Mouse (Mus musculus) layer of hippocampus, adult 2 months (tissue): ENCODE results near the gene Trak1. TPM values are rescaled to one million over a fixed set of nuclear protein-coding genes. Genes with fewer than 3 reads are reported as not detected.
"Not testable (repeated sequence)": the region's sequence is repeated elsewhere in the genome, so short reads cannot be mapped to it uniquely, and the experiment has no call there.

Experiments used
- DNase-seq, 2 experiments: peaks; one replicate each; pipeline ENCODE4 v3.0.0; 2022; ENCODE audit warnings: low spot score in 2 of 2
- H3K27ac ChIP-seq: fragments of 200-600 bp; 2 replicates; pipeline ENCODE4 v1.8.1; 2022
- H3K4me3 ChIP-seq: fragments of 200-600 bp; 2 replicates; pipeline ENCODE4 v1.8.1; 2022; ENCODE audit warnings: mild to moderate bottlenecking
- CTCF ChIP-seq: fragments of 200-600 bp; conservative IDR thresholded peaks from 2 replicates; pipeline ENCODE4 v1.8.1; 2022; ENCODE audit warnings: antibody characterized with exemption, mild to moderate bottlenecking, moderate library complexity
- total RNA-seq, 2 experiments: library from RNA; stranded (reverse); gene quantifications; 2 replicates each; pipeline ENCODE4 v1.2.3; 2021

Gene Trak1
- total RNA-seq, 2 experiments from 2014 or later, result 255 to 260 TPM

DNA sequence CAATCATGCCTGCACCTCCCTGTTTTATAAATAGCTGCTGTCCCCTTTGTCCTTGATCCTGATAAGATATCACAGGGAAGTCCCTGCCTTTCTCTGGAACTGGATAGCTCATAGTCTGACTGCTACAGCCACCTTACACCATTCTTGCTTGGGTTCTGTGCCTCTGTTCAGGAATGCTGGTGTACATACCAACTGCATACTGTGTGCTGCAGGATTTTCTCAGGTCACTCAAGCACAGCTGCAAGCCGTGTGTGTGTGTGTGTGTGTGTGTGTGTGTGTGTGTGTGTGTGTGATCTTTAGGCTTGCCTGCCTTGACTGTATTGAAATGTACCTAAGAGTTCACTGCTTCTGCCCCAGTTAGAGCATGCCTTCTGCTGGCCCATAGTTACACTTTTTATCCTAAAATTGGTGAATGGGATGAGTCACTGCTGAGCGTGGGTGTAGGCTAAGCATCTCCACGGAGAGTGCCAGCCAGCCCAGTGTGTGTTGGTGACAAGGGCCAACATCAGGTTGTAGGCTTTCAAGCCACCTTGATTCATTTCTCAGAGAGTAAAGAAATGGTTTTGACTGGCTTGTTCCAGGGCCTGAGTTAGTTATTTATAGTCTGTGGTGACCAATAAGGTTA lies 138.1 kb downstream of the Trak1 start:
- Histone ChIP-seq H3K27ac (peak overlapping the region; percentile 23; the same call in 1 of the 2 replicates), H3K4me3 (no peak overlapping the region)
- no peak for DNase-seq
- no peak for TF ChIP-seq CTCF

DNA sequence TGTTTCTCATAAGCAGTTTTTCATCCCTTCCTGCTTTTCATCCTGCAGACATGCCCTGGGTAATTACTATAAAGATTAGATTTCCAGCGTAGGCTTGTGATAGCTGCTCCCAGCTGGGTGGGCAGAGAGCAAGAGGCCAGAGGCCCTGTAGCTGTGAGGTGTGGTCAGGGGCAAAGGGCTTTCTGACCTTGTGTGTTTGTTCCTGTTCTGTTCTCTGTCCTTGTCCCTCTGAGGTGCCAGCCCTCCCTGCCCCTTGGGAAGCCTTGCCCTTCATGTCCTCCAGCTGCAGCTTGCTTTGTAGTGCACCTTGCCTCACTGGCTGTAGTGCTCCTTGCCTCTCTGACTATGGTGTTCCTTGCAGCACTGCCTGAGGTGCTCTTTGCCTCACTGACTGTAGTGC lies 139.2 kb downstream of the Trak1 start:
- no peak for TF ChIP-seq CTCF
- DNase-seq, result no peak
- H3K27ac ChIP-seq, result peak overlapping the region; percentile 2; the same call in 1 of the 2 replicates
- H3K4me3 ChIP-seq, result no peak overlapping the region

GRCm38 (mm10) chr9:121442145-121442544 lies 144.8 kb downstream of the Trak1 start:
- TF ChIP-seq CTCF, result no peak
- DNase-seq, result no peak
- no peak overlapping the region for H3K4me3 ChIP-seq
- H3K27ac ChIP-seq, result no peak overlapping the region

DNA sequence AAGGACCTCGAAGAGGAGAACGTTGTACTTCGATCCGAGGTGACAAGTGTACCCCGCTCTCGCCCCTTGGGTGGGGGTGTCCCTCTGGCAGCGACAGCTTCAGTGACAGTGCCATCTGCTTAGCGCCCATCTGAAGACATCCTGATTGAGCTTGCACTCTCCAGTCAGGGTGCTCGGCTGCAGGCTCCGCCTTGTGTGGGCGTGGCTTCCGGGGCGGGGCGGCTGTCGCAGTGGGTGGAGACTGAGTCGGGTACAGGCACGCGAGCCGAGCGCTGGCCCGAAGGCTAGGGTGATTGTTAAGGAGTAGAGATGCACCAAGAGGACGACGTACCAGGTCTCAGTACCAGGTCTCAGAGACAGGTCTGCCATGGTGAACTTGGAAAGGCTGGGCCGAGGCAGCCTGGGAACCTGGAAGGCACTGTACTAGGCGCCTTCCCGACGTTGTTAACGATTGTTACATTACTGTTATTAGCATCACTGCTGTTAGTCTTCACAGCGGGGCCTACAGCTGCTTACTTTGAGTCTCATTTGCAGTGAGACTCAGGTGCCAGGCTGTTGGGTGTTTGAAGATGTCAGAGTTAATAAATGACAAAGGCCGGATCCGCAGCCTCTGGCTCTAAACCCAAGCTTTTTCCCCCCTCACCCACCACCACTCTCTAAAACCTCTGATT lies 146.5 kb downstream of the Trak1 start:
- TF ChIP-seq CTCF, result no peak
- H3K4me3 ChIP-seq, result no peak overlapping the region
- DNase-seq, result peak; percentile 27 to 39
- peak overlapping the region; percentile 48; the same call in 1 of the 2 replicates for H3K27ac ChIP-seq

GRCm38 (mm10) chr9:121444367-121444707 lies 147.0 kb downstream of the Trak1 start:
- peak overlapping the region; percentile 48; the same call in 1 of the 2 replicates for H3K27ac ChIP-seq
- no peak for TF ChIP-seq CTCF
- DNase-seq, result no peak
- no peak overlapping the region for H3K4me3 ChIP-seq

GRCm38 (mm10) chr9:121445364-121445763 lies 148.1 kb downstream of the Trak1 start:
- Histone ChIP-seq H3K4me3 (no peak overlapping the region), H3K27ac (no peak overlapping the region)
- peak; percentile 81 for TF ChIP-seq CTCF
- peak in 1 of 2 experiments; percentile 40 for DNase-seq

- DNase-seq, result peak; percentile 52 to 55
- Histone ChIP-seq H3K27ac (no peak overlapping the region), H3K4me3 (no peak overlapping the region)
- no peak for TF ChIP-seq CTCF
Observed at GRCm38 (mm10) chr9:121446431-121446831, 149.1 kb downstream of the Trak1 start.

- peak overlapping the region; percentile 53; the same call in 1 of the 2 replicates for H3K27ac ChIP-seq
- DNase-seq, H3K4me3 ChIP-seq: not testable (repeated sequence)
Observed at GRCm38 (mm10) chr9:121452342-121452942, 155.1 kb downstream of the Trak1 start.

DNA sequence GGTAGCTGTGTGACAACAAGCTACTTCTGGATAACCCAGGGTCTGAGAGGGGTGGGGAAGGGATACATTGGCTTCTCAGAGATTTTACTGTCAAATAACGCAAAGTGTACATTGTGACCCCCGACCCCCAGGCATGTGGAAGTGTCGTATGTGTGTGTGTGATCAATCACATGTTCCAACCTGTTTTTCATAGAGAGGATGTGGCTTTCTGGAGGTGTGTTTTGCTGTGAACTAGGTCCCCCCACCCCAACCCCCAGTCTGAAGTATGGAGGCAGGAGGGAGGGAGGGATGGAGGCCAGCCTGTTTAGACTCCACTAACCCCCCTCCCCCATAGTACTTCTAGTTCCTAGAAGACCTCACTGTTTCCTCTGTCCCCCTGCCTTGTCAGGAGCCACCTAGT lies 157.6 kb downstream of the Trak1 start:
- H3K27ac ChIP-seq, result no peak overlapping the region
- no peak overlapping the region for H3K4me3 ChIP-seq
- no peak for DNase-seq
- TF ChIP-seq CTCF, result no peak

DNA sequence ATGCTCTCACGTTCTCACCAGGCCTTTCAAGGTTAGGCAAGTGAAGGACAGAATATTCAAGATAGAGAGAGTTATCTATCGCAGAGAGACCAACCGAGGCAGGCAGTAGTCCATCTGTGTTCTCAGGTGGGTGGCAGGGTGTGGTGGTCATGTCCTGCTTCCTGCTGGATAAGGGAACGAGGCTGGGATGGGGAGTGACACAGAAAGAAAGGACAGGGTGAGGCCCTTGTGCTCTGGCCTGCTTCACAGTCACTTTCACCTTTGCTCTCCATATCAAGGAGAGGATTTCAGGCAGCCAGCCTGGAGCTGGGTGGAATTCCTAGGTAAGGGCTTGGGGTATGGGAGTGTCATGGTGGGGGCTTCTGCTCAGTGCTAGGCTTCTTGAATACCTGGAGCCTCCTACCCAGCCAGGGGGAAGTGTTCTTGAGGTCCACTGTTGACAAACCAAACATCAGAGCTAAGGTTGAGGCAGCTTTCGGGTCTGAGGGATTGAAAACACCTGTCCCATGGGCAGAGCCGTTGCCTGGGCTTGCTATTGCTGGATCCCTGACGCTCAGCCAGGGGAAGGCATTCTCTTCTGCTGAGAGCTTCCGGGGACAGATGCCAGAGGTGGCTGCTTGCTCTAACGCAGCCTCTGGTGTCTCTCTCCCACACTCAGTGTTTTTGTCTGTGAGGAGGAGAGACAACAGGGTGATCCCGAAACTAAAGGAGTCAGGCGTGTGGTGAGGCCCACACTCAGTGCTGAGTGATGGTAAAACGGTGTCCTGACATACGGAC lies 159.6 kb downstream of the Trak1 start:
- Histone ChIP-seq H3K4me3 (no peak overlapping the region), H3K27ac (peak overlapping the region; percentile 39; the same call in 1 of the 2 replicates)
- no peak for DNase-seq
- TF ChIP-seq CTCF, result no peak

DNA sequence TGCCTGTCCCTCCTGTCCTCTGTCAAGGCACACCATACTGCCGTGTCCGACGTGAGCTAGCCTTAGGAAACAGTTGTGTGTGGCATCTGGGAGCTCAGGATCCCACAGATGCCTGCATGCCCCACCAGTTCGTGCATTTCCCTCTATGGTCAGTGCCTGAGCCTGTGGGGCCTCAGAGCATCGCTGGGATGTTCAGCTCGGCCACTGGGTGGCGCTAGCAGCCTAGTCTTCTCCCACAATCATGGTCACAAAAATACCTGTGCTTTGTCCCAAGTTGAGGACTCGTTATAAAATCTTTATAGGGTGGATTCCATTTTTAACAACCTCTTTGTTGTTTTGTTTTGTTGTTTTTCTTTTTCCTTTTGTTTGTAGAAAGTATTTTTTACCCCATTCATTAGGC lies 161.2 kb downstream of the Trak1 start:
- Histone ChIP-seq H3K4me3 (no peak overlapping the region), H3K27ac (no peak overlapping the region)
- peak in 1 of 2 experiments; percentile 52 for DNase-seq
- peak; percentile 95 for TF ChIP-seq CTCF

- H3K4me3 ChIP-seq, result no peak overlapping the region
- H3K27ac ChIP-seq, result no peak overlapping the region
- no peak for DNase-seq
- no peak for TF ChIP-seq CTCF
Observed at GRCm38 (mm10) chr9:121459950-121460349, 162.6 kb downstream of the Trak1 start.

DNA sequence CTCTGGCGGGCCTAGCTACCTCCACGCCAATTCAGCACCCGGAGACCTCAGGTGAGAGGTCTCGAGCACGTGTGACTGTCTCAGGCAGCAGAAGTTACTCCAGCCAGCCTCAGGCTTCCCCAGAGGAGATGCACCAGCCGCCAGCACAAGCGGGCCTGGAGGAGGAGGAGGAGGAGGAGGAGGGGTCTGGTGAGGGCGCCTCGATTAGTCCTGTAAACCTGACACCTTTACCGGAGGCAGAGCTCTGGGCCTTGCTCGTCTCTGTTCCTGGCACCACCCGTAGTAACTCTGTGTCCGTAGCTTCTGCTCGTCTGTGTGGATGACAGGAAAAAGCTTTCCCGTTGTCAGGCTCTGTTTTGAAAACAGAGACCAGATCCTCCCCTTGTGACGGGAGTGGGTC lies 163.2 kb downstream of the Trak1 start:
- no peak overlapping the region for H3K4me3 ChIP-seq
- TF ChIP-seq CTCF, result no peak
- no peak overlapping the region for H3K27ac ChIP-seq
- no peak for DNase-seq
